Mouse (Mus musculus): ENCODE data around the gene Rpia. TPM values are rescaled to one million over a fixed set of nuclear protein-coding genes. Genes with fewer than 3 reads are reported as not detected.

The Rpia gene
- total RNA-seq, 2 experiments from 2014 or later: 58.2 to 119 TPM

Other genes with a start within 250 kb of the Rpia start
- 22.1 and 25.0 TPM in 2 replicates for gene Eif2ak3, start 52.3 kb upstream of the Rpia start, total RNA-seq (2015)
- 32.5 and 38.4 TPM in 2 replicates for gene Eif2ak3, start 52.3 kb upstream of the Rpia start, total RNA-seq (2017)
- gene Tex37, start 126.7 kb upstream of the Rpia start, total RNA-seq (2015): not detected in 2 replicates
- gene Tex37, start 126.7 kb upstream of the Rpia start, total RNA-seq (2017): not detected in 2 replicates
- gene Foxi3, start 164.3 kb upstream of the Rpia start, total RNA-seq (2015): not detected in 2 replicates
- not detected in 2 replicates for gene Foxi3, start 164.3 kb upstream of the Rpia start, total RNA-seq (2017)